Comparison of ENCODE assay signal across 9 mouse cellular contexts in the genomic region with DNA sequence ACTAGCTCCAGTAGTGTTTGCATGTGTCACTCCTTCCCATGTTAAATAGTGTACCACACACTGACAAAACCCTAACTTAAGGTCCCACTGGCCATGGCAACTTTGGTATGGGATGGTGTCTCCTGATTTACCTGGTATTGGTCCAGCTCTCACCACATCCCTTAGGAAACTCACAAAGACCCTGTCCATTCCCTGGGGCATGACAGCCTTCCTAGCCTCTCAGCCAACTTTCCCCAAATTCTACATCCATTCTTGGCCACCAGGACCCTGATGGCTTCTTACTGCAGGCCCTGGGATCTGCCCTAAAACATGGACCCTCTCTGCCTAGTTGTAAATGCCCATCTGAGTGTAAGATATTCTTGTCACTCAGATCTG. TPM values are rescaled to one million over a fixed set of nuclear protein-coding genes. Genes with fewer than 3 reads are reported as not detected.
A peak's percentile ranks its signal among the peaks of the same experiment; 100 is the strongest.
DNase-seq lines count a peak whose midpoint lies in the region; ATAC-seq and TF ChIP-seq lines count a peak whose summit lies in the region.
"Had no signal": no experiment of that assay in that cellular context is flagged by ENCODE, and none has a peak within 500 bp of the region (broad histone marks: within the 10 kb centered on the region; RNA-seq: fewer than 3 reads in every experiment).

No protein-coding gene starts in this region.

- H3K4me3 ChIP-seq in gastrocnemius, adult 2 months = no peak overlapping the region
- H3K4me3 ChIP-seq in lung, embryonic 15.5 days = no peak overlapping the region
- no peak overlapping the region for H3K4me3 ChIP-seq in liver, embryonic 15.5 days (replicated peaks)
- H3K4me3 ChIP-seq in forebrain, embryonic 10.5 days = no peak overlapping the region
- H3K4me3 ChIP-seq in forebrain, postnatal 0 days (ENCODE audit: low read depth, low read length) = no peak overlapping the region
- H3K4me3 ChIP-seq: hindbrain, embryonic 13.5 days had no signal

- H3K4me2 ChIP-seq in lung, embryonic 15.5 days = no peak overlapping the region
- peak overlapping the region; percentile 78 for H3K4me2 ChIP-seq in liver, embryonic 15.5 days
- H3K4me2 ChIP-seq in forebrain, postnatal 0 days (ENCODE audit: low read depth) = no peak overlapping the region
- H3K4me2 ChIP-seq: hindbrain, embryonic 13.5 days had no signal

- TF ChIP-seq CTCF in gastrocnemius, adult 2 months (IDR thresholded peaks at IDR 0.05) = no peak
- no peak for TF ChIP-seq CTCF in forebrain, postnatal 0 days (IDR thresholded peaks at IDR 0.05; ENCODE audit: low read depth)

- peak; percentile 4 for DNase-seq in gastrocnemius, adult 2 months
- no peak for DNase-seq in gastrocnemius, adult 8-10 months (ENCODE audit: low spot score in 2 of 2)
- no peak for DNase-seq in lung, adult 18-20 months
- no peak for DNase-seq in forebrain, embryonic 10.5 days (ENCODE audit: extremely low spot score, low spot score)
- no peak for DNase-seq in forebrain, postnatal 0 days

- no peaks in the 10 kb centered on the region; the same call in 1 of the 2 replicates for H3K36me3 ChIP-seq in lung, embryonic 15.5 days
- peaks cover 61% of the 10 kb centered on the region for H3K36me3 ChIP-seq in liver, embryonic 15.5 days (replicated peaks)
- H3K36me3 ChIP-seq in forebrain, embryonic 10.5 days (replicated peaks) = peaks cover 38% of the 10 kb centered on the region
- H3K36me3 ChIP-seq in forebrain, postnatal 0 days (ENCODE audit: insufficient read depth) = 0 out of 2 replicates have a peak, but pooled peaks cover 3% of the 10 kb centered on the region

- no peak overlapping the region for H3K9ac ChIP-seq in lung, embryonic 15.5 days
- H3K9ac ChIP-seq in liver, embryonic 15.5 days = peak overlapping the region; percentile 44
- H3K9ac ChIP-seq in forebrain, postnatal 0 days = no peak overlapping the region
- H3K9ac ChIP-seq: hindbrain, embryonic 13.5 days had no signal

- no peak for ATAC-seq in lung, embryonic 15.5 days (ENCODE audit: borderline replicate concordance, extremely low read depth, low FRiP score, low TSS enrichment)
- ATAC-seq in granulocyte monocyte progenitor cell, adult 5-6 weeks (replicated peaks; ENCODE audit: poor library complexity, severe bottlenecking) = peak; percentile 1; the same call in 1 of the 2 replicates
- no peak for ATAC-seq in liver, embryonic 15.5 days (ENCODE audit: insufficient read depth)
- no peak for ATAC-seq in forebrain, postnatal 0 days

- H3K4me1 ChIP-seq in lung, embryonic 15.5 days = peaks cover 6% of the 10 kb centered on the region
- H3K4me1 ChIP-seq in liver, embryonic 15.5 days (replicated peaks) = peaks cover 86% of the 10 kb centered on the region
- peaks cover 8% of the 10 kb centered on the region for H3K4me1 ChIP-seq in forebrain, embryonic 10.5 days
- no peaks in the 10 kb centered on the region for H3K4me1 ChIP-seq in forebrain, postnatal 0 days (ENCODE audit: insufficient read depth)

- H3K9me3 ChIP-seq in lung, embryonic 15.5 days = no peaks in the 10 kb centered on the region
- no peaks in the 10 kb centered on the region for H3K9me3 ChIP-seq in liver, embryonic 15.5 days (replicated peaks)
- H3K9me3 ChIP-seq in forebrain, embryonic 10.5 days = 0 out of 2 replicates have a peak, but pooled peaks cover 4% of the 10 kb centered on the region
- H3K9me3 ChIP-seq in forebrain, postnatal 0 days (ENCODE audit: low read length) = no peaks in the 10 kb centered on the region
- H3K9me3 ChIP-seq: hindbrain, embryonic 13.5 days had no signal

- peak overlapping the region; percentile 28; the same call in 1 of the 2 replicates for H3K27ac ChIP-seq in gastrocnemius, adult 2 months
- peak overlapping the region; percentile 59 for H3K27ac ChIP-seq in lung, embryonic 15.5 days
- peak overlapping the region; percentile 99 for H3K27ac ChIP-seq in liver, embryonic 15.5 days (replicated peaks)
- H3K27ac ChIP-seq in forebrain, embryonic 10.5 days = no peak overlapping the region
- no peak overlapping the region for H3K27ac ChIP-seq in forebrain, postnatal 0 days (ENCODE audit: low read depth, low read length)
- H3K27ac ChIP-seq: hindbrain, embryonic 13.5 days had no signal

- no peaks in the 10 kb centered on the region for H3K27me3 ChIP-seq in lung, embryonic 15.5 days
- H3K27me3 ChIP-seq in liver, embryonic 15.5 days = no peaks in the 10 kb centered on the region
- no peaks in the 10 kb centered on the region for H3K27me3 ChIP-seq in forebrain, embryonic 10.5 days (ENCODE audit: poor library complexity, severe bottlenecking)
- no peaks in the 10 kb centered on the region for H3K27me3 ChIP-seq in forebrain, postnatal 0 days (ENCODE audit: insufficient read depth, low read length)
- H3K27me3 ChIP-seq: hindbrain, embryonic 13.5 days had no signal

- intact Hi-C loops in gastrocnemius, adult 2 months (cut with DNase I) = no loop called here

RNA-seq across cellular contexts. Expression of gene Relt, which starts 18.2 kb away (rescaled TPM):
- 10 to 100 TPM in 1 of 2 experiments, 1 to 10 TPM in 1; 9.5 to 19.8 TPM for total RNA-seq in gastrocnemius, adult 2 months (2021)
- 10 to 100 TPM; 10.5 to 22.2 (median 13.8) TPM for total RNA-seq in gastrocnemius, adult 8-10 months (2022)
- 3.6 and 4.6 TPM in 2 replicates for polyA plus RNA-seq in lung, embryonic 15.5 days (2015; fragmentation: Nextera tagmentation; extraction: Ambion mirVana)
- 12.5 and 13.4 TPM in 2 replicates for total RNA-seq in granulocyte monocyte progenitor cell, adult 5-6 weeks (2014; fragmentation: Nextera tagmentation)
- 9.8 and 12.1 TPM in 2 replicates for total RNA-seq in granulocyte monocyte progenitor cell, adult 5-6 weeks (2017)
- polyA plus RNA-seq in liver, embryonic 15.5 days (2015; fragmentation: Nextera tagmentation; extraction: Ambion mirVana) = 17.4 and 21.4 TPM in 2 replicates
- 5.0 and 5.7 TPM in 2 replicates for polyA plus RNA-seq in forebrain, embryonic 10.5 days (2016; fragmentation: Nextera tagmentation; extraction: Ambion mirVana)
- 7.5 and 8.3 TPM in 2 replicates for total RNA-seq in forebrain, postnatal 0 days (2014; rRNA removed)
- 4.4 and 5.1 TPM in 2 replicates for polyA plus RNA-seq in forebrain, postnatal 0 days (2015; fragmentation: Nextera tagmentation; extraction: Ambion mirVana)

Comparison
In these comparisons a context has a peak if more than half of its experiments do, and no peak if none do; other contexts are left out.
1. H3K27ac ChIP-seq: peak in gastrocnemius, adult 2 months (single experiment), lung, embryonic 15.5 days (single experiment) and liver, embryonic 15.5 days (single experiment); none in forebrain, embryonic 10.5 days (single experiment) and forebrain, postnatal 0 days (single experiment).